Mouse (Mus musculus) embryonic facial prominence, embryonic 14.5 days (tissue): ENCODE measurements around the gene Axdnd1. TPM values are rescaled to one million over a fixed set of nuclear protein-coding genes. Genes with fewer than 3 reads are reported as not detected.
"Not testable (repeated sequence)": the region's sequence is repeated elsewhere in the genome, so short reads cannot be mapped to it uniquely, and the experiment has no call there.

ENCODE experiments used
- ATAC-seq: fragments of 200-750 bp; cut with Nextera tagmentation; 2 replicates; pipeline ENCODE4 v1.8.0; 2017; ENCODE audit warnings: low read depth, moderate number of reproducible peaks, moderate TSS enrichment
- DNase-seq: peaks from one replicate; pipeline ENCODE4 v3.0.0-alpha.2; 2015; ENCODE audit warnings: low spot score
- H3K27ac ChIP-seq: fragments of 300-500 bp; sonication (generic); replicated peaks from 2 replicates; pipeline ENCODE4 v1.5.1; 2014; ENCODE audit warnings: low read depth, mild to moderate bottlenecking, low read length, moderate library complexity
- H3K27me3 ChIP-seq: fragments of 300-500 bp; sonication (generic); replicated peaks from 2 replicates; pipeline ENCODE4 v1.6.1; 2014; ENCODE audit warnings: low read length; ENCODE audit not compliant: control insufficient read depth, insufficient read depth
- H3K36me3 ChIP-seq: fragments of 300-500 bp; sonication (generic); 2 replicates; pipeline ENCODE4 v1.6.1; 2014; ENCODE audit warnings: low read length, mixed read lengths; ENCODE audit not compliant: control insufficient read depth, insufficient read depth
- H3K4me1 ChIP-seq: fragments of 300-500 bp; sonication (generic); 2 replicates; pipeline ENCODE4 v1.6.1; 2014; ENCODE audit warnings: antibody characterized with exemption, low read length; ENCODE audit not compliant: control insufficient read depth, insufficient read depth
- H3K4me2 ChIP-seq: fragments of 300-500 bp; sonication (generic); 2 replicates; pipeline ENCODE4 v1.6.1; 2014; ENCODE audit warnings: low read depth, mild to moderate bottlenecking, low read length, moderate library complexity, mixed read lengths
- H3K4me3 ChIP-seq: fragments of 300-500 bp; sonication (generic); 2 replicates; pipeline ENCODE4 v1.5.1; 2014; ENCODE audit warnings: low read depth, mild to moderate bottlenecking, low read length
- H3K9ac ChIP-seq: fragments of 300-500 bp; sonication (generic); 2 replicates; pipeline ENCODE4 v1.6.1; 2014; ENCODE audit warnings: low read depth, mild to moderate bottlenecking, low read length, moderate library complexity, mixed read lengths
- H3K9me3 ChIP-seq: fragments of 300-500 bp; sonication (generic); 2 replicates; pipeline ENCODE4 v1.6.1; 2016; ENCODE audit warnings: low read length; ENCODE audit not compliant: control insufficient read depth
- WGBS: fragments of 180-500 bp; shearing (Covaris S2); extraction: QIAGEN DNeasy Blood & Tissue Kit; methylation state at CpG from one replicate; pipeline ENCODE4 v1.1.7; 2014; 5-methylcytosine and 5-hydroxymethylcytosine counted together
- polyA plus RNA-seq: library from polyadenylated mRNA; unstranded; fragments of >200 nt; fragmentation: Nextera tagmentation; extraction: Ambion mirVana; gene quantifications from 2 replicates; pipeline ENCODE4 v1.2.1, GENCODE M21; 2014

Gene Axdnd1
- polyA plus RNA-seq, 1 experiment from 2014 or later, result 0.31 TPM

DNA sequence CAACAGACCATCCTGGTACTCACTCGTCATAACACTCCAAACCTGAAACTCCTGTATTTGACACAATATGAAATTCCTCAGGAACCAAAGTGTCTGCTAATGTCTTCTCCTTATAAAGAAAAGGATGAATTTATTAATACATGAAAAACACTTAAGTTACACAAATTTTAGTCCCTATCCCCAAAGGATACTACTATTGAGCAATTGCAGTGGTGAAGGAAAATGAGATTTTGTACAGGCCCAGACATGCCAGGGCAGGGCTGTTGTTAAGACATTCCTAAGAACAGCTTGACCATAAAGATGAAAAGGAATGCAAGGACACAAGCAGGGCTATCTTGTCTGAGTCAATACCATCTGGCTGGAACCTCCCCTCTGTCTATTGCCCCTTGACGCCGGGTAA, 20.8 kb downstream of the Axdnd1 start:
- H3K4me3 ChIP-seq, H3K4me1 ChIP-seq, ATAC-seq, H3K9ac ChIP-seq, H3K27ac ChIP-seq, DNase-seq, H3K27me3 ChIP-seq, H3K36me3 ChIP-seq, H3K9me3 ChIP-seq, H3K4me2 ChIP-seq: not testable (repeated sequence)
- 75% methylated on average over 1 of the region's 3 CpGs for WGBS

DNA sequence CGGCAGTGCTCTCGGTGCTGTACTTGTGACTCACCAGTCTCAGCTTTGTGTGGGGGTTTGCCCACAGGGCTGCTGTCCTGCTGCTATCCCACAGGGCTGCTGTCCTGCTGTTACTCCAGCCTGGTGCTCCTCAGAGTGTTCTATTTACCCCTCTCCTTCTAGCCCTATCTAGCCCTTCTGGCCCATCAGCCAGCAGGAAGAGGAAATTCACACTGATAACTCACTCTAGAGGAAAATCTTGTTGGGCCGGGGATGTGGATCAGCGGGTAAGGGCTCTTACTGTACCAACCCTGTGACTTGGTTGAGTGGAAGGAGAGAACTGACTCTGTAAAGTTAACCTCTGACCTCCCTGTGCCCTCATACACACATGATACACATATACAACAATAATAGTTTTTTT, 27.8 kb downstream of the Axdnd1 start:
- Histone ChIP-seq H3K27ac (no peak overlapping the region), H3K4me3 (no peak overlapping the region), H3K9ac (no peak overlapping the region), H3K36me3 (no peaks in the 10 kb centered on the region), H3K27me3 (no peaks in the 10 kb centered on the region), H3K9me3 (no peaks in the 10 kb centered on the region), H3K4me1 (no peaks in the 10 kb centered on the region), H3K4me2 (no peak overlapping the region)
- no peak for DNase-seq
- no peak for ATAC-seq
- 76% methylated on average over 4 of the region's 4 CpGs for WGBS

DNA sequence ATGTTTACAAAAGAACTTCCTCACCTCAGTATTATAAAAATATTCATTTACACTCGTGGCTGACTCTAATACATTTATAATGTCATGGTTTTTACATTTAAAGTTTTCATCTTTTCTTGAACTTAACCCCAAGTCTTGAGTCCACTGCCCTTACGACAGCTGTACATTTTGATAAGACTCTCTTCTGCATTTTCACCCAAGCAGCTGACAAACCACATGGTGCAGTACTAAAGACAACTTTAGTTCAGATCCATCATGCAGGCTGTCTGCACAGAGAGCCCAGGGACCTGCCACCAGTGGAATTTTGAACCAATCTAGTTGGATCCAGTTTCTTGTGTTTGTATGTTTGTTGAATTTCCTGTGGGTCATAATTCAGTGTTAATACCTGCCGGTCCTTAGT, 34.1 kb downstream of the Axdnd1 start:
- DNase-seq (no peak), ATAC-seq (no peak)
- Histone ChIP-seq H3K27ac (no peak overlapping the region), H3K4me1 (no peaks in the 10 kb centered on the region), H3K27me3 (no peaks in the 10 kb centered on the region), H3K4me2 (no peak overlapping the region), H3K36me3 (no peaks in the 10 kb centered on the region), H3K4me3 (no peak overlapping the region), H3K9ac (no peak overlapping the region), H3K9me3 (no peaks in the 10 kb centered on the region)
- 72% methylated on average over 3 of the region's 3 CpGs for WGBS

DNA sequence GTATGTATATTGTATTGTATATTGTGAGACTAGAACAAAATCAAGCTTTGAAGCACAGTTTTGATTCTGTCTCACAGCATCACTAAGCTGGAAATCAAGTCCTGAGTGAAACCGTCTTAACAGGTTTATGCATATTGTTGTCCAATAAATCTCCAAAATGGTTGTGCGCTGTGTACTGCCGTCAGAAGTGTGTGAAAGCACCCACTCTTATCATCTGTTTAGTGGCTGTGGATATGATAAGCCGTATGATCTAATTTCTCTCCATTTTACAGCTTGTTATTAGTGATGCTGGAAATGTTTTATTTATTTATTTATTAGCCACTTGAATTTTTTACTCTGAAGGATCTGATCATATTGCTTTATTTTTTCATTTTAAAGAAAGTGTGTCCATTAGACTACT, 34.7 kb downstream of the Axdnd1 start:
- Histone ChIP-seq H3K4me1 (no peaks in the 10 kb centered on the region), H3K27me3 (no peaks in the 10 kb centered on the region), H3K4me3 (no peak overlapping the region), H3K27ac (no peak overlapping the region), H3K9me3 (no peaks in the 10 kb centered on the region), H3K36me3 (no peaks in the 10 kb centered on the region), H3K4me2 (no peak overlapping the region), H3K9ac (no peak overlapping the region)
- 93% methylated on average over 4 of the region's 4 CpGs for WGBS
- DNase-seq (no peak), ATAC-seq (no peak)

DNA sequence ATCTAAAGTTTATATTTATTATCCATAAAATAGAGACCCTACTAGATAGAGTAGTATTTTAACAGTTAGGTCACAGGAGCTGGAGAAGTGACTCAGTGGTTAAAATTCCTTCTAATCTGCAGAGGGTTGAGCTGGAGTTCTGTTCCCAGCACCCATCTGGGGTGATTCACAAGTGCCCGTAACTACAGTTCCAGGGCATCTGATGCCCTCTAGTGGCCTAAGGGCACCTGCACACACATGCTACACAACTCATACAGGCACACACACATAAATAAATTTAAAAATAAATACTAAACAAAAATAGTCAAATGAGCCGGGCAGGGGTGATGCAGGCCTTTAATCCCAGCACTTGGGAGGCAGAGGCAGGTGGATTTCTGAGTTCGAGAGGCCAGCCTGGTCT, 39.7 kb downstream of the Axdnd1 start:
- no peak for ATAC-seq
- H3K36me3 ChIP-seq, result no peaks in the 10 kb centered on the region

DNA sequence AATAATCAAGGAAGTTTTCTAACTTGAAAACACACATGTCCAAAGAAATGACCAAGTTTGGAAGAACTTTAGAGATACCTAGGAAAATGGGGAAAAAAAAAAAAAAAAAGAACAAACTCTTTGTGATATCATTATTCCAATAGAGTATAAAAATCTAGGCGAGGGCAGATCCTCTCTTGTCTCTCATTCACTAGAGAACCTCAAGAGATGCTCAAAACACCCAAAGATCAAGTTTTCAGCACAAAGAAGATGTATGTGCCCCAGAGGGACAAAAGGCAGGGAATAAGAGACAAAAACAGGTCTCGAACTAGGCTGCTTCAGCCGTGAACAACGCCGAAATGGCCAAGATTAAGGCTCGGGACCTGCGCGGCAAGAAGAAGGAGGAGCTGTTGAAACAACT, 55.2 kb downstream of the Axdnd1 start, which contains the start of gene Gm2000:
Gm2000 (plus strand) TSS at position 301 of the 400 bp plus-strand sequence.
- no peaks in the 10 kb centered on the region for H3K4me1 ChIP-seq
- DNase-seq, result no peak
- H3K9ac ChIP-seq, result no peak within 1 kb of the TSS
- H3K4me2 ChIP-seq, result no peak within 1 kb of the TSS
- H3K9me3 ChIP-seq, result peaks cover 5% of the 10 kb centered on the region
- ATAC-seq, result no peak
- H3K36me3 ChIP-seq, result no peaks in the 10 kb centered on the region
- no peak within 1 kb of the TSS for H3K27ac ChIP-seq
- WGBS, result 92% methylated on average over 8 of the region's 8 CpGs
- H3K27me3 ChIP-seq, result no peaks in the 10 kb centered on the region
- no peak within 1 kb of the TSS for H3K4me3 ChIP-seq

More for the DNA sequence above, 39.7 kb downstream of the Axdnd1 start:
- Histone ChIP-seq H3K4me2 (no peak overlapping the region), H3K9ac (no peak overlapping the region), H3K9me3 (no peaks in the 10 kb centered on the region), H3K27me3 (no peaks in the 10 kb centered on the region), H3K4me1 (no peaks in the 10 kb centered on the region), H3K27ac (no peak overlapping the region), H3K4me3 (no peak overlapping the region)
- WGBS, result 87% methylated on average over 3 of the region's 3 CpGs
- DNase-seq, result no peak

DNA sequence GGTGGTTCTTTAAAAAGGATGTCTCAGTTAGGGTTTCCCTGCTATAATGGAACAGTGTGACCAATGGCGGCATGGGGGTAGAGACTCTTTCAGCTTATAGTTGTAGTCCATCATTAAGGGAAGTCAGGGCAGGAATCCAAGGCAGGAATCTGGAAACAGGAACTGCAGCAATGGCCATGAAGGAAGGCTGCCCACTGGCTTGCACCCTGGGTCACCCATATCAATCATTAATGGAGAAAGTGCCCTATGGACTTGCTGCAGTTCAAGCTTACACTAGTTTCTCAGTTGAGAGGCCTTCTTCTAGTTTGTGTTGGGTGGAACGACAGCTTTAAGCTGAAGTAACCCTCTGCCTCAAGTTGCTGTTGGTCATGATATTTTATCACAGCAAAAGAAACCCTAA, 68.5 kb downstream of the Axdnd1 start:
- Histone ChIP-seq H3K27me3 (no peaks in the 10 kb centered on the region), H3K9me3 (no peaks in the 10 kb centered on the region), H3K27ac (no peak overlapping the region), H3K4me3 (no peak overlapping the region), H3K4me1 (no peaks in the 10 kb centered on the region), H3K36me3 (no peaks in the 10 kb centered on the region), H3K4me2 (no peak overlapping the region), H3K9ac (no peak overlapping the region)
- ATAC-seq (no peak), DNase-seq (no peak)
- WGBS, result 89% methylated on average over 2 of the region's 2 CpGs

DNA sequence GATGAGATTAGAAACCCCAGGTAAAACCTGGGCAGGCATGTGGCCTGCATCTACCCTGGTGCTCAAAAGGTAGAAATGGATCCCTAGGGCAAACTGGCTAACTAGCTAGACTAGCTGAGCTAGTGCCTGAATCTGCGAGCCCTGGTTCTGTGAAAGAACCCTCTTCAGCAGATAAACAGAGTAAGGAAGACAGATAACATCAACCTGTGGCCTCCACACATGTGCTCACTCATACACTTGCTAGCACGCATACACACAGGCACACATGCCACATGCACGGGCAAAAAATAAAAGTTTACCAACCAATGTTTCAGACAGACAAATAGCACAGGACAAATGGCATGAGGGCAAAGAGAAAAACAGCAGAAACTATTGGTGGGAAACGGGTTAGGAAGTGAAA, 70.5 kb downstream of the Axdnd1 start:
- 89% methylated on average over 4 of the region's 4 CpGs for WGBS
- H3K4me2 ChIP-seq, result no peak overlapping the region
- no peaks in the 10 kb centered on the region for H3K36me3 ChIP-seq
- ATAC-seq (no peak), DNase-seq (no peak)
- no peaks in the 10 kb centered on the region for H3K27me3 ChIP-seq
- no peak overlapping the region for H3K9ac ChIP-seq
- no peak overlapping the region for H3K27ac ChIP-seq
- H3K9me3 ChIP-seq, result no peaks in the 10 kb centered on the region
- no peak overlapping the region for H3K4me3 ChIP-seq
- H3K4me1 ChIP-seq, result no peaks in the 10 kb centered on the region

DNA sequence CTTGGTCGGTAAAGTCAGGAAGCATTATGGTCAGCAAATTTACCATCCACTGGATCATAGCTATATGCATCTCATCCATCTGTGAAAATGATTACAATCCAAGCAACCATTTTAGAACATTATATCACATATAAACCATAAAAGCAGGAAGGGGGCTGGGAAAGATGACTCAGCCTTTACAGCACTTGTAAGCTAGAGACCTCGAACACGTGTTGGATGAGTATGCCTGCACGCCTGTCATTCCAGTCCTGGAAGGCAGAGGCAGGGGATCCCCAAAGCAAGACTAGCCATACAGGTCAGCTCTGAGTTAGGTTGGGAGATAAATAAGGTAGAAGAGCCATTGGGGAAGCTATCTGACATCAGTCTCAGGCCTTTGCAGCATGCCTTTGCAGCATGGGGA, 71.9 kb downstream of the Axdnd1 start:
- Histone ChIP-seq H3K4me1 (no peaks in the 10 kb centered on the region), H3K4me3 (no peak overlapping the region), H3K9me3 (no peaks in the 10 kb centered on the region), H3K27me3 (no peaks in the 10 kb centered on the region), H3K9ac (no peak overlapping the region), H3K4me2 (no peak overlapping the region), H3K27ac (no peak overlapping the region), H3K36me3 (no peaks in the 10 kb centered on the region)
- WGBS, result 75% methylated on average over 4 of the region's 4 CpGs
- no peak for ATAC-seq
- DNase-seq, result no peak
